Mouse (Mus musculus) testis, adult 2 months (tissue): Measurements from ENCODE around the gene Gsk3b.

Experiments used
- CTCF ChIP-seq: fragments of 200-500 bp; IDR thresholded peaks from 2 replicates; pipeline ENCODE4 v1.5.1; 2012; ENCODE audit warnings: low read depth, mild to moderate bottlenecking, inconsistent platforms, low read length, moderate library complexity; ENCODE audit not compliant: control insufficient read depth, insufficient read depth, insufficient replicate concordance
- POLR2A ChIP-seq: fragments of 200-500 bp; IDR thresholded peaks from 2 replicates; pipeline ENCODE4 v1.6.1; 2012; ENCODE audit warnings: low read depth, mild to moderate bottlenecking, inconsistent platforms, low read length, moderate library complexity; ENCODE audit not compliant: control insufficient read depth

DNA sequence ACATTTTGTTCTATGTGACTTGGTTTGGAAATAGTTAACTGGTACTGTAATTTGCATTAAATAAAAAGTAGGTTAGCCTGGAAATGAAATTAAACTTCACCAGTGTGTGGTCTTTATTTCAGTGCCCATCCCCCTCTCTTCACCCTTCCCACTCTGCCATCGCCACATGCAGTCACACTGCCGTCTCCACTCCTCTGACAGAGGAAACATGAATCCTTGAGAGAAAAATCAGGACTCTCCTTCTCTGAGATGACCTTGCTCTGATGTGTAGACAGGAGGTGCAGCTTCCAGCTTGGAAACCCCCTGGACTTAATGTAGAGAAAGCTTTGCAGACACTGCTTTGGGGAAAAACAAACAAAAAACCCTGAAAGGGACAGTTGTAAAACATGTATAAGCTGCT, 156.6 kb downstream of the Gsk3b start:
- TF ChIP-seq CTCF = no peak
- no peak for TF ChIP-seq POLR2A
